Mouse (Mus musculus) spleen, adult 10 weeks (tissue): ENCODE results near the gene Letmd1. TPM values are rescaled to one million over a fixed set of nuclear protein-coding genes. Genes with fewer than 3 reads are reported as not detected.

Experiments used
- polyA plus RNA-seq: library from polyadenylated mRNA; stranded (reverse); fragments of 350-450 nt; fragmentation: Illumina TruSeq; extraction: RNeasy Lipid Tissue Mini Kit (QIAGEN cat#74804); gene quantifications from one replicate; pipeline ENCODE4 v1.2.3, GENCODE M21; 2015; ENCODE audit warnings: low replicate concordance; ENCODE audit not compliant: insufficient read depth

The Letmd1 gene
- polyA plus RNA-seq = 37.2 TPM

GRCm38 (mm10) chr15:100468295-100469188 lies at the start of gene Letmd1:
Gene Letmd1 (plus strand): TSS chr15:100469023.

GRCm38 (mm10) chr15:100421758-100422197 lies 47.0 kb upstream of the Letmd1 start, which contains the start of gene Gm5475:
Gene Gm5475 (plus strand): TSS chr15:100422147.

GRCm38 (mm10) chr15:100424396-100425122 lies 44.3 kb upstream of the Letmd1 start, which contains the start of gene Slc11a2:
Gene Slc11a2 (minus strand): TSS chr15:100425072.

DNA sequence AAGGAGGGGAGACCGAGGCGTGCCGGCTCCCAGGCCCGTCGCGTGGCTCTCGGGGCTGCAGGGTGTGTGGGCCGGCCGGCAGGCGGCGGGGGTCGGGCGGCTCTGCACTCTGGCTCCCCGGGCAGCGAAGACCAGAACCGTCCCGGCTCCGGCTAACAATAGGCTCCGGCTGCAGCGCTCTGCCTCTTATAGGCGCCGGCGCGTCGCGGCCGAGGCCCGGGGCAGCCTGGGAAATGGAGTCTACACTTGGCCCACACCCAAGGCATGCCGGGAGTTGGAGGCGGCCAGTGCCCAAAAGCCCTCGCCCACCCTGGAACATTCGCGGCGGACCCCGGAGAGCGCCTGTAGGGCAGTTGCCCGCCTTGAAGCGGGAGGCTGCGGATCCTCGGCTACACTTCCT lies 26.3 kb downstream of the Letmd1 start, which contains the start of gene Csrnp2:
Gene Csrnp2, minus strand, starts transcription at position 387 of the 400 bp plus-strand sequence.

Other genes starting within 250 kb of the Letmd1 start
- 54.8 TPM for gene Atf1, start 241.2 kb upstream of the Letmd1 start, polyA plus RNA-seq
- gene Tmprss12, start 188.2 kb upstream of the Letmd1 start, polyA plus RNA-seq = not detected
- gene Mettl7a1, start 164.9 kb upstream of the Letmd1 start, polyA plus RNA-seq = 31.1 TPM
- not detected for gene Mettl7a3, start 134.1 kb upstream of the Letmd1 start, polyA plus RNA-seq
- gene Methig1, start 115.9 kb upstream of the Letmd1 start, polyA plus RNA-seq = not detected
- not detected for gene Mettl7a2, start 115.8 kb upstream of the Letmd1 start, polyA plus RNA-seq
- not detected for gene Higd1c, start 104.5 kb upstream of the Letmd1 start, polyA plus RNA-seq
- gene Gm5475, start 46.9 kb upstream of the Letmd1 start, polyA plus RNA-seq = not detected
- gene Slc11a2, start 44.0 kb upstream of the Letmd1 start, polyA plus RNA-seq = 23.8 TPM
- gene Csrnp2, start 26.5 kb downstream of the Letmd1 start, polyA plus RNA-seq = 1.9 TPM
- 9.6 TPM for gene Tfcp2, start 83.0 kb downstream of the Letmd1 start, polyA plus RNA-seq
- 27.7 TPM for gene Pou6f1, start 131.0 kb downstream of the Letmd1 start, polyA plus RNA-seq
- gene Dazap2, start 146.3 kb downstream of the Letmd1 start, polyA plus RNA-seq = 422 TPM
- gene Smagp, start 167.9 kb downstream of the Letmd1 start, polyA plus RNA-seq = 20.1 TPM
- 90.0 TPM for gene Bin2, start 200.5 kb downstream of the Letmd1 start, polyA plus RNA-seq
- 46.7 TPM for gene Cela1, start 218.9 kb downstream of the Letmd1 start, polyA plus RNA-seq